Mouse (Mus musculus): ENCODE data around the gene Acad9. TPM values are rescaled to one million over a fixed set of nuclear protein-coding genes. Genes with fewer than 3 reads are reported as not detected.

Acad9 gene
- 10 to 100 TPM; 37.1 to 59.0 (median 44.3) TPM for total RNA-seq (2022)

GRCm38 (mm10) chr3:36065843-36066651 is at the start of gene Acad9:
TSS of gene Acad9 (plus strand) at chr3:36065979.
- peak; percentile 95 to 97 for DNase-seq (ENCODE audit: low spot score in 2 of 2)

GRCm38 (mm10) chr3:36025732-36026131 is 40.0 kb upstream of the Acad9 start:
- DNase-seq (ENCODE audit: low spot score in 2 of 2): no peak

GRCm38 (mm10) chr3:36029993-36030392 is 35.8 kb upstream of the Acad9 start:
- no peak for DNase-seq (ENCODE audit: low spot score in 2 of 2)

GRCm38 (mm10) chr3:36031740-36032510 is 33.9 kb upstream of the Acad9 start:
- no peak for DNase-seq (ENCODE audit: low spot score in 2 of 2)

- DNase-seq (ENCODE audit: low spot score in 2 of 2): no peak
Measured at GRCm38 (mm10) chr3:36044520-36044919, 21.3 kb upstream of the Acad9 start.

- DNase-seq (ENCODE audit: low spot score in 2 of 2): no peak
Measured at GRCm38 (mm10) chr3:36045086-36045485, 20.7 kb upstream of the Acad9 start.

GRCm38 (mm10) chr3:36049106-36049505 is 16.7 kb upstream of the Acad9 start:
- DNase-seq (ENCODE audit: low spot score in 2 of 2): no peak

GRCm38 (mm10) chr3:36053447-36053846 is 12.3 kb upstream of the Acad9 start, which contains the start of gene Ccdc144b:
TSS of gene Ccdc144b (minus strand) at chr3:36053547.
- DNase-seq (ENCODE audit: low spot score in 2 of 2): no peak

GRCm38 (mm10) chr3:36060096-36060850 is 5.5 kb upstream of the Acad9 start:
- peak in 1 of 2 experiments; percentile 45 for DNase-seq (ENCODE audit: low spot score in 2 of 2)

GRCm38 (mm10) chr3:36064592-36065061 is 1.2 kb upstream of the Acad9 start:
- no peak for DNase-seq (ENCODE audit: low spot score in 2 of 2)

- DNase-seq (ENCODE audit: low spot score in 2 of 2): no peak
Measured at GRCm38 (mm10) chr3:36065166-36065565, 613 bp upstream of the Acad9 start.

GRCm38 (mm10) chr3:36067731-36068130 is 2.0 kb downstream of the Acad9 start:
- no peak for DNase-seq (ENCODE audit: low spot score in 2 of 2)

GRCm38 (mm10) chr3:36070436-36070835 is 4.7 kb downstream of the Acad9 start:
- DNase-seq (ENCODE audit: low spot score in 2 of 2): no peak

GRCm38 (mm10) chr3:36071047-36071446 is 5.3 kb downstream of the Acad9 start:
- no peak for DNase-seq (ENCODE audit: low spot score in 2 of 2)

GRCm38 (mm10) chr3:36074231-36074630 is 8.5 kb downstream of the Acad9 start:
- no peak for DNase-seq (ENCODE audit: low spot score in 2 of 2)

- DNase-seq (ENCODE audit: low spot score in 2 of 2): no peak
Measured at GRCm38 (mm10) chr3:36075466-36075865, 9.7 kb downstream of the Acad9 start.

GRCm38 (mm10) chr3:36077386-36077785 is 11.6 kb downstream of the Acad9 start:
- no peak for DNase-seq (ENCODE audit: low spot score in 2 of 2)

GRCm38 (mm10) chr3:36079886-36080285 is 14.1 kb downstream of the Acad9 start:
- no peak for DNase-seq (ENCODE audit: low spot score in 2 of 2)

- DNase-seq (ENCODE audit: low spot score in 2 of 2): no peak
Measured at GRCm38 (mm10) chr3:36080741-36081140, 15.0 kb downstream of the Acad9 start.

- DNase-seq (ENCODE audit: low spot score in 2 of 2): no peak
Measured at GRCm38 (mm10) chr3:36082843-36083242, 17.1 kb downstream of the Acad9 start.

GRCm38 (mm10) chr3:36083381-36083780 is 17.6 kb downstream of the Acad9 start:
- no peak for DNase-seq (ENCODE audit: low spot score in 2 of 2)

- DNase-seq (ENCODE audit: low spot score in 2 of 2): no peak
Measured at GRCm38 (mm10) chr3:36085394-36085793, 19.6 kb downstream of the Acad9 start.

Measured in layer of hippocampus, adult 8-10 months (tissue).